Mouse (Mus musculus) cerebellum, adult 2 months (tissue): ENCODE measurements at regions not wholly inside any gene's neighbourhood (a gene's known extent, or its start where the extent isn't known, plus 50 kb on each side); places are given as distances from the start of the nearest gene placed in this dataset.
A peak's percentile ranks its signal among the peaks of the same experiment; 100 is the strongest.

ENCODE experiments used
- DNase-seq, 2 experiments: peaks; one replicate each; pipeline ENCODE4 v3.0.0; 2021
- H3K27ac ChIP-seq: fragments of 200-500 bp; 2 replicates; pipeline ENCODE4 v1.5.1; 2012; ENCODE audit warnings: low read length, control low read depth, inconsistent platforms; ENCODE audit not compliant: insufficient read depth
- H3K27me3 ChIP-seq: fragments of 200-500 bp; 2 replicates; pipeline ENCODE4 v1.6.1; 2012; ENCODE audit warnings: inconsistent platforms, mild to moderate bottlenecking, low read length, moderate library complexity; ENCODE audit not compliant: control insufficient read depth, insufficient read depth
- H3K4me1 ChIP-seq: fragments of 200-500 bp; 2 replicates; pipeline ENCODE4 v1.6.1; 2011; ENCODE audit warnings: low read length; ENCODE audit not compliant: control insufficient read depth, insufficient read depth
- H3K4me3 ChIP-seq: fragments of 200-500 bp; replicated peaks from 2 replicates; pipeline ENCODE3; 2011; ENCODE audit warnings: mild to moderate bottlenecking, low read depth, low read length, control low read depth; ENCODE audit not compliant: insufficient read depth
- CTCF ChIP-seq: fragments of 200-500 bp; IDR thresholded peaks from 2 replicates; pipeline ENCODE4 v1.5.1; 2011; ENCODE audit warnings: low read depth, mild to moderate bottlenecking, control low read depth, low read length, moderate library complexity, borderline replicate concordance; ENCODE audit not compliant: insufficient read depth
- POLR2A ChIP-seq: fragments of 200-500 bp; IDR thresholded peaks from 2 replicates; pipeline ENCODE4 v1.6.1; 2011; ENCODE audit warnings: low read length, control low read depth, borderline replicate concordance; ENCODE audit not compliant: insufficient read depth
- WGBS: fragments of 180-500 bp; shearing (Covaris S2); methylation state at CpG from one replicate; pipeline ENCODE4 v1.1.7; 2018; 5-methylcytosine and 5-hydroxymethylcytosine counted together

GRCm38 (mm10) chr17:45247142-45248137 is 186.1 kb downstream of the Cdc5l start:
- Histone ChIP-seq H3K27me3 (no peaks in the 10 kb centered on the region), H3K4me1 (peaks cover 15% of the 10 kb centered on the region), H3K4me3 (no peak overlapping the region), H3K27ac (no peak overlapping the region)
- no peak for DNase-seq
- TF ChIP-seq POLR2A (no peak), CTCF (no peak)
- 48% methylated on average over 29 of the region's 29 CpGs for WGBS

GRCm38 (mm10) chr17:45244870-45245269 is 188.7 kb downstream of the Cdc5l start:
- peaks cover 8% of the 10 kb centered on the region; the same call in 1 of the 2 replicates for H3K4me1 ChIP-seq
- no peaks in the 10 kb centered on the region for H3K27me3 ChIP-seq
- H3K4me3 ChIP-seq, result no peak overlapping the region
- peak; percentile 28 to 35 for DNase-seq
- TF ChIP-seq POLR2A (no peak), CTCF (no peak)
- H3K27ac ChIP-seq, result no peak overlapping the region
- WGBS, result 37% methylated on average over 10 of the region's 10 CpGs

GRCm38 (mm10) chr17:45243103-45243502 is 190.4 kb downstream of the Cdc5l start:
- Histone ChIP-seq H3K4me3 (no peak overlapping the region), H3K27ac (no peak overlapping the region), H3K4me1 (peaks cover 8% of the 10 kb centered on the region; the same call in 1 of the 2 replicates), H3K27me3 (no peaks in the 10 kb centered on the region)
- DNase-seq, result no peak
- 93% methylated on average over 7 of the region's 7 CpGs for WGBS
- TF ChIP-seq POLR2A (no peak), CTCF (no peak)

- no peak for DNase-seq
- no peak overlapping the region for H3K27ac ChIP-seq
- TF ChIP-seq POLR2A, result no peak
- no peak for TF ChIP-seq CTCF
Measured at GRCm38 (mm10) chr17:45242076-45242475, 191.5 kb downstream of the Cdc5l start.

GRCm38 (mm10) chr17:45240963-45241543 is 192.5 kb downstream of the Cdc5l start:
- DNase-seq, result no peak
- Histone ChIP-seq H3K27me3 (no peaks in the 10 kb centered on the region), H3K27ac (no peak overlapping the region), H3K4me3 (no peak overlapping the region), H3K4me1 (peaks cover 8% of the 10 kb centered on the region; the same call in 1 of the 2 replicates)
- TF ChIP-seq POLR2A (no peak), CTCF (no peak)
- WGBS, result 64% methylated on average over 7 of the region's 7 CpGs

More at GRCm38 (mm10) chr17:45242076-45242475, 191.5 kb downstream of the Cdc5l start:
- Histone ChIP-seq H3K4me3 (no peak overlapping the region), H3K4me1 (peaks cover 8% of the 10 kb centered on the region; the same call in 1 of the 2 replicates), H3K27me3 (no peaks in the 10 kb centered on the region)
- 92% methylated on average over 6 of the region's 6 CpGs for WGBS

GRCm38 (mm10) chr17:45240545-45240944 is 193.0 kb downstream of the Cdc5l start:
- DNase-seq, result no peak
- 47% methylated on average over 6 of the region's 6 CpGs for WGBS

GRCm38 (mm10) chr17:45237246-45237645 is 196.3 kb downstream of the Cdc5l start:
- Histone ChIP-seq H3K27ac (no peak overlapping the region), H3K27me3 (no peaks in the 10 kb centered on the region), H3K4me1 (no peaks in the 10 kb centered on the region), H3K4me3 (no peak overlapping the region)
- DNase-seq, result no peak
- TF ChIP-seq POLR2A (no peak), CTCF (no peak)
- WGBS, result 86% methylated on average over 1 of the region's 1 CpGs

More at GRCm38 (mm10) chr17:45240545-45240944, 193.0 kb downstream of the Cdc5l start:
- Histone ChIP-seq H3K27me3 (no peaks in the 10 kb centered on the region), H3K4me3 (no peak overlapping the region), H3K4me1 (peaks cover 8% of the 10 kb centered on the region; the same call in 1 of the 2 replicates), H3K27ac (no peak overlapping the region)
- TF ChIP-seq CTCF, result no peak
- no peak for TF ChIP-seq POLR2A

- no peaks in the 10 kb centered on the region for H3K27me3 ChIP-seq
- no peaks in the 10 kb centered on the region for H3K4me1 ChIP-seq
- TF ChIP-seq POLR2A (no peak), CTCF (no peak)
- H3K27ac ChIP-seq, result no peak overlapping the region
- no peak overlapping the region for H3K4me3 ChIP-seq
- no peak for DNase-seq
- 92% methylated on average over 7 of the region's 7 CpGs for WGBS
Measured at GRCm38 (mm10) chr17:45235401-45235800, 198.1 kb downstream of the Cdc5l start.
